Mouse (Mus musculus) thymus, postnatal 10 days (tissue): Measurements from ENCODE around the gene Tmem121.
A peak's percentile ranks its signal among the peaks of the same experiment; 100 is the strongest.

Experiments
- DNase-seq, 2 experiments: peaks; one replicate each; pipeline ENCODE4 v3.0.0; 2021; ENCODE audit warnings: low spot score in 2 of 2

Tmem121 gene

DNA sequence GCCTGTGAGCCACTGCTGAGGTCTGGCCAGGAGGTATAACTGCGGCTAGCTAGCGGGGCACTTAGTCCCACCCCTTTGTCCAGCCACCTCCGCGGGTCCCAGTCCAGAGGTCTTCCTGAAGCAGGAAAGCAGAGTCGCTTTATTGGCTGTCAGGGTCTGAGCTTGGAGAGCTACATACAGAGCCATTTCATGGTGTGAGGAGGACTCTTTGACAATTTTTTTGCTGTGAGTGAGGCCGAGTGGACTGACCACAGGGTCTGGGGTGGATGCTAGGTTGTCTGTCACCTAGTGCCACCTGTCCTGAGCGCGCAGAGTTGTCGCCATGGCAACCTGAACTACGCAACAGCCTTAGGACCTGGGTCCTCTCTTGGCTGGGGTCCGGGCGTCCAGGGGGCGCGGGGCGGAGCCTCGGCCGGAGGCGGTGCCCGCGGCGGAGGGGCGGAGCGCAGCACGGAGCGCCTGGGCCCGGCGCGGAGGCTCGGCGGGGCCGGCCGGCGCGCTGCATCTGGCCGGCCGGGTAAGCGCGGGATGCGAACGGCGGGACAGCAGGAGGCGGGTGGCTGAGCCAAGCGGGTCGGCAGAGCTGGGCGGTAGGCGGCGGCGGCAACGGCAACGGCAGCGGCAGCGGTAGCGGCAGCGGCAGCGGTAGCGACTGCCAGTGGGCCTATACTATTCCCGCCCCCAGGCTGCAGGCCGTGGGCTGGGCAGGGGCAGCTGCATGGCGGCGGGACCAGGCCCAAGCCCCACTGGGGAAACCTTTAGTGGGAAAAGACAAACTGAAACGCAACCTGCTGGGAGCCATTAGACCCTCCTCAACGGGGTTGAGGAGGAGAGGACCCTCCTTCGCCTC lies at the start of gene Tmem121:
Tmem121 (plus strand) TSS at position 489 of the 850 bp plus-strand sequence.
- DNase-seq = no peak

GRCm38 (mm10) chr12:113136492-113137020 lies 49.2 kb upstream of the Tmem121 start:
- no peak for DNase-seq

- no peak for DNase-seq
Observed at GRCm38 (mm10) chr12:113137260-113138213, 48.2 kb upstream of the Tmem121 start.

DNA sequence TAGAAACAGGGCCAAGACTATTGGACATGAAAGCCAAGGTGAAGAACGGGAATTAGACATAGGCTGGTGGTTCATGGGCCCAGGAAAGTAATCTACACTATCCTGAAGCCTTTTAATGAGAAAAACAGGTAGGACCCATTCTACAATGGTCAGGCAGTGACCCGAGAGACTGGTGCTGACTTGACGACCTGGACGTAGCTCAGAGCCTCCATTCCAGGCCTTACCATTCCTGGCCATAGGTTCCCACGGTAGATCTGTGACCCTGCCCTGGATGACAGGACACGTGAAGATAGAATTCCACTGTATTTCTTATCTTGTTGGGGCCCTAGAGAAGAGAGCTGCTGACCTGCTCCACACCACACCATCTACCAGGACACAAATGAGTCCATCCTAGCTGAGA lies 47.4 kb upstream of the Tmem121 start:
- no peak for DNase-seq

- no peak for DNase-seq
Observed at GRCm38 (mm10) chr12:113138901-113139864, 46.5 kb upstream of the Tmem121 start.

- DNase-seq = peak; percentile 90 to 91
Observed at GRCm38 (mm10) chr12:113139908-113140615, 45.7 kb upstream of the Tmem121 start, which contains the start of gene Crip2. Gene Crip2, plus strand, starts transcription at chr12:113140236.

- DNase-seq = peak in 1 of 2 experiments; percentile 14
Observed at GRCm38 (mm10) chr12:113140616-113141411, 44.9 kb upstream of the Tmem121 start.

DNA sequence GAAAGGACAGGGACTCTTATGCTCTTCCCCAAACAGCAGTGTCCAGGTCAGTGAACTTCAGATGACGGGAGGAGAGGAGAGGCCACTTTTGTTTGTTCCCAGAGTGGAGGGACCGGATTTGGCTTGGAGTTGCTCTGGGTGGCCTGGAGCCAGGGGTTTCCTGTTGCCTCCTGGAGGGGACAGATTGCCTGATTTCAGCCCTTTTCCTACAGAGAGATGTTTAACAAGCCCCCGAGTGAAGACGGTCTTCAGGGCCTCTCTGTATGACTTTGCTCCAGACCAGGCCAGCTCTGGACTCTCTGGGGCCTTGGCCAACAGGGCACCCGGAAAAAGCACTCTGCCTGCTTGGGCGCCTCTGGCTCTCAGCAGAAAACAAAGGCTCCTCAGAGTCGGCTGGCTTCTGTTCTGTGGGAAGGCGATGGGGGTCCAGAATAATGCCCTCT lies 44.2 kb upstream of the Tmem121 start:
- DNase-seq = no peak

- no peak for DNase-seq
Observed at GRCm38 (mm10) chr12:113142021-113142975, 43.4 kb upstream of the Tmem121 start.

- DNase-seq = no peak
Observed at GRCm38 (mm10) chr12:113143164-113143563, 42.6 kb upstream of the Tmem121 start.

DNA sequence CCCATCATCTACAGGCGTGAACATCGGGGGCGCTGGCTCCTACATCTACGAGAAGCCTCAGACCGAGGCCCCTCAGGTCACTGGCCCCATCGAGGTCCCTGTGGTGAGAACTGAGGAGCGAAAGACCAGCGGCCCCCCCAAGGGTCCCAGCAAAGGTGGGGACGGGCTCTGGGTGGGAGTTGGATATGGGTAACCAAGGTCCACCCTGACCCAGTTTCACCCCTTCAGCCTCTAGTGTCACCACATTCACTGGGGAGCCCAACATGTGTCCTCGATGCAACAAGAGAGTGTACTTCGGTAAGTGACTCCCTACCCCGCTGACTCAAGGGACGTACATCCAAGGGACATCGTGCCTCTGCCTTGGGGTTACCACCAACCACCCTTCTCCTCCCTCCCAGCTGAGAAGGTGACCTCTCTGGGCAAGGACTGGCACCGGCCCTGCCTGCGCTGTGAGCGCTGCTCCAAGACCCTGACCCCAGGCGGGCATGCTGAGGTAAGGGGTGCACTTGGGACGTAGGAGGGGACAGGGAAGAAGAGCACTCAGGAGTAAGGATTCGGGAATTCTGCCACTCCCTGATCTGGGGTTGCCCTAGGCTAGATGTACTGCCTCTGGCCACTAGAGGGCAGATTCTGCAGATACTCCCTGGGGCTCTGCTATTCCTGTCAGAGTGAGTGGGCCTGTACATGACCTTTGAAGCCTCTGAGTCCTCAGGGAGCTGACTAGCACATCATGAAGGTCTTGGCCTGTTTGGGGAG lies 41.6 kb upstream of the Tmem121 start:
- peak; percentile 34 to 53 for DNase-seq

DNA sequence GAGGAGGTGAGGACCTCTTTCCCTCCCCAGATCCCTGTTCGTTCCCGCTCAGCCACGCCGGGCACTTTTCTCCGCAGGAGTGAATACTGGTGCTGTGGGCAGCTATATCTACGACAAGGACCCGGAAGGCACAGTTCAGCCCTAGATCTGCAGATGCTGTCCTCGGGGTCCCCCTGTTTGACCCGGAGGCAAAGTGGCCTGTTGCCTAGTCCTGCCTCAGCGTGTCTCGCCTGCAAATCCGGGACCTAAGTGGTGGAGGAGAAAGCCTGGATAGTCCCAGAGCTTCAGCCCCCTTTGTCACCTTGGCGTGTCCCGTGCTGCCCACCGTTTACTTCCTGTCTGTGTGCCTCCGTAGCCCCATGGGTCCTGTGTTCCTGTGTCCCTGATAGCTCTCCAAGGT lies 40.8 kb upstream of the Tmem121 start:
- peak in 1 of 2 experiments; percentile 16 for DNase-seq

DNA sequence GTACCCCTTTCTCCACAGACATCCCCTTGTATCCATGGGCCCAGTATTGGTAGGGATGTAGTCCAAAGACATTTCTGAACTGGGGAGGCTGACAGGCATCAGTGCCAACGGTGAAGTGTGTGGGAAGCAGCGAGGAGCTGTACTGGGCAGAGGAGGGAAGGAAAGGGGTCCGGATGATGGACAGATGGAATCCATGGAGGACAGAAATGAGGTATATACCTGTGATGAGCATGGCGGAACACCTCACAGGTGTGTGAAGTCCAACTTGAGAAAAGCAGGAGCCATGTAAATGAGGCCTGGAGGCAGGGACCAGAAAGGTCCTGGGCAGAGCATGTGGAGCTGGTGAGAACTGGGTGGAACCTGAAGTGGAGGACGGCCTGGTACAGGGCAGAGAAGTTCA lies 40.1 kb upstream of the Tmem121 start:
- no peak for DNase-seq

DNA sequence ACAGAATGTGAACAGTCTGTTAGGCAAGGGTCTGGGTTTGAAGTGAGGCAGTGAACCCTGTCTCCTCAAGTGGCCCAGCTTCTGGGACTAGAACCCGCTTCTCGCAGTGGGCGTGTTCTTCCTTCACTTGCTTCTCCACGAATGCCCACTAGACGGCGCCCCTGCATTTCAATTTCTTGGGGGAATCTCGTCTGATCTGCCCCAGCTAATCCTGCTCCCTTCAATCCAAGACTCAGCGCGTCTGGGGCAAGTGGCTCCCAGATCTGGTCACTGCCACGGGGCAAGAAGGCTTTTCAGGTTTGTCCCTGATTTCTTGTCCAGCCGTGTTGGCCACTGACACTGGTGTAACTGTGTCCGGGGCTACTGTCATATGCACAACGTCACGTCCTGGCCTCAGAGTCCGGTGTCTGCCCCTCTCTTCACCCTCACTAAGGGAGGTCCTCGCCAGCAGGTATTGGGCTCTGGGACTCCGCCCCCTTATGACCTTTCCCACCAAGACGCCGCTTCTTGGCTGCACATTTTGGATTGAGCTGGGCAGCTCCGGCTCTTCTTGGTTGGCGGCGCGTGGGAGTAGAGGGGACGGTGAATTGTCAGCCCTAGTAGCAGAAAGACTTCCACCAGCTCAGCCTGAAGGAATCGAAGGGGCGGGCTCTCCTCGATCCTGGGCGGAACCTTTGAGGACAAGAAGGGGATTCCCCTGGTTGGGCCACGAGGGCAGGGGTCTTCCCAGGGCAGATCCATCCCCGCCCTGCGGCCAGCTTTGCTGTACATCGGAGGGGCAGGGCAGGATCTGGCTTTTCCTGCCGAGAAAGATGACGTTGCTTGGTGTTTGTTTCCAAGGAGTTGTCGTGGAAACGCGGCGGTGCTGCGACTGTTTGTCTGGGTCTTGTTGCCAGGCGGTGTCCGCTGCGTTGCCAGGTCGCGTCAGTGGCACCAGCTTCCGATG lies 39.3 kb upstream of the Tmem121 start, which contains the start of gene Crip1:
Crip1 (plus strand) TSS at position 205 of the 946 bp plus-strand sequence.
- peak; percentile 80 to 92 for DNase-seq

DNA sequence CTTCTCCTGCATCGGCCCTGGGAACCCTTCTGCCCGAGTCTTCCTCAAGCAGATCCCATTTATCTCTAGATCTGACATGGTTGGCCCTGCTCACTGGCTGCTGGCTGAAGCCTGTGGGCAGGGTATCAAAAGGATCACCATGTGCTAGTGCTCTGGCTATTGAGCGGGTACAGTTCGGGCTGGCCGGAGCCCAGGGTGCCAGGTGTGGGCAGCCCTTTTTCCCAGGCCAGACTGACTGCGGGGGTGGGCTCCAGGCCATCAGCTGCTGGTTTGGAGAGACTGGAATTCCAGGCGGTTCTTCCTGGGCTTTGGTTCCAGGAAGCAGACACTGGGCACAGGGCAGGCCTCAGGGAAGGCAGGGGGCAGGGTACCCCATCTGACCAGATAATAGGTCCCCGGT lies 38.2 kb upstream of the Tmem121 start:
- no peak for DNase-seq

DNA sequence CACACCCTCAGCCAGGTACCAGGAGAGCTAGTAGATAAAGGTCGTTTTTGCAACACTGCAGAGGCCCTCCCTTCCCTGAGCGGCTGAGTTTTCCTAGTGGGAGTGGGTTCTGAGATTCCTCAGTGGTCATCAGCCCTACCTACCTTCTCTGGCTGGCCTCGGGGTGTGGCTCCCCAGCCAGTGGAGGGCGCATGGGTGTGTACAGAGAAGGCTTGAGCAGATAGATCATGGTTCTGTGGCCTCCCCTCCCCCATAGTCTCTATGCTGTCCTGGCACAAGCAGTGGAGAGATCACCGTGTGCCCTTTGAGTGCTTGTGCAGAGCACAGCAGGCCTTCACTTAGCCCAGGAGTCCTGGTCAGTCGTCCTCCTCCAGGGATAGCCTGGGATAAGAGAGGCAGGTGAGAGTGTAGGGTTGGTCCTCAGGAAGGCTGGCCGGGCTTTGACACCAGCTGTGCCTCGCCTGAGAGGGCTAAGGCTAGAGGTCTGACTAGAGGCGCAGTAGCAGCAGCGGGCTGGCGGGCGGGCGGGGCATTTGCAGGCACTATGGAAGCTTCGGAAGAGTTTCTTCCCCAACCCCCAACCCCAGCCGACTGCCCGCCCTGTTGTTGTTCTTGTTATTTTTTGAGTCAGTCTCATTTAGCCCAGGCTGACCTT lies 37.2 kb upstream of the Tmem121 start:
- no peak for DNase-seq
